In genomic region chr8:78819973-78820372, GRCm38 (mm10) we compare ENCODE assay signal across 8 mouse cellular contexts. TPM values are rescaled to one million over a fixed set of nuclear protein-coding genes. Genes with fewer than 3 reads are reported as not detected.
DNase-seq lines count a peak whose midpoint lies in the region; ATAC-seq and TF ChIP-seq lines count a peak whose summit lies in the region.
"Not testable (repeated sequence)": the region's sequence is repeated elsewhere in the genome, so short reads cannot be mapped to it uniquely, and the experiment has no call there.

No protein-coding gene starts in this region.

- H3K9ac ChIP-seq in forebrain, postnatal 0 days, result peak overlapping the region; percentile 88
- H3K9ac ChIP-seq in hindbrain, embryonic 13.5 days, result peak overlapping the region; percentile 90
- peak overlapping the region; percentile 69; the same call in 1 of the 2 replicates for H3K9ac ChIP-seq in lung, postnatal 0 days (replicated peaks; ENCODE audit: low read depth)
- H3K9ac ChIP-seq in stomach, embryonic 16.5 days (ENCODE audit: low read length), result peak overlapping the region; percentile 95

- peak; percentile 61 for ATAC-seq in CD4-positive, CD25-positive, alpha-beta regulatory T cell, adult 4 months
- peak; percentile 61 for ATAC-seq in common myeloid progenitor, adult 5-6 weeks (replicated peaks; ENCODE audit: low read depth, poor library complexity, severe bottlenecking)
- ATAC-seq in forebrain, postnatal 0 days; hindbrain, embryonic 13.5 days (ENCODE audit: low FRiP score); lung, postnatal 0 days; stomach, embryonic 16.5 days (ENCODE audit: insufficient read depth, low FRiP score): not testable (repeated sequence)

- DNase-seq in forebrain, postnatal 0 days; limb, embryonic 10.5 days (ENCODE audit: low spot score); lung, postnatal 0 days (ENCODE audit: low spot score): not testable (repeated sequence)
- peak; percentile 66 for DNase-seq in naive thymus-derived CD4-positive, alpha-beta T cell, adult 2 months (ENCODE audit: low read depth)

- TF ChIP-seq CTCF in forebrain, postnatal 0 days (IDR thresholded peaks at IDR 0.05; ENCODE audit: low read depth); lung, postnatal 0 days (IDR thresholded peaks at IDR 0.05): not testable (repeated sequence)

- not testable (repeated sequence) for TF ChIP-seq EP300 in lung, postnatal 0 days (IDR thresholded peaks at IDR 0.05)

- 41% methylated on average over 3 of the region's 3 CpGs for WGBS in forebrain, postnatal 0 days
- 38% methylated on average over 3 of the region's 3 CpGs for WGBS in hindbrain, embryonic 13.5 days
- 47% methylated on average over 3 of the region's 3 CpGs for WGBS in limb, embryonic 10.5 days
- 30% methylated on average over 3 of the region's 3 CpGs for WGBS in lung, postnatal 0 days
- 28% methylated on average over 3 of the region's 3 CpGs for WGBS in stomach, embryonic 16.5 days

- not testable (repeated sequence) for H3K4me1 ChIP-seq in forebrain, postnatal 0 days (ENCODE audit: insufficient read depth)
- peaks cover 21% of the 10 kb centered on the region for H3K4me1 ChIP-seq in hindbrain, embryonic 13.5 days (replicated peaks)
- H3K4me1 ChIP-seq in limb, embryonic 10.5 days, result peaks cover 29% of the 10 kb centered on the region
- peaks cover 14% of the 10 kb centered on the region for H3K4me1 ChIP-seq in lung, postnatal 0 days (ENCODE audit: insufficient read depth, low read depth, low read length)
- H3K4me1 ChIP-seq in stomach, embryonic 16.5 days (ENCODE audit: control insufficient read depth, insufficient read depth, low read length), result peaks cover 27% of the 10 kb centered on the region

- H3K4me3 ChIP-seq in forebrain, postnatal 0 days (ENCODE audit: low read depth, low read length), result peak overlapping the region; percentile 80
- H3K4me3 ChIP-seq in hindbrain, embryonic 13.5 days, result peak overlapping the region; percentile 75
- peak overlapping the region; percentile 77 for H3K4me3 ChIP-seq in limb, embryonic 10.5 days
- H3K4me3 ChIP-seq in lung, postnatal 0 days (ENCODE audit: low read depth, low read length), result peak overlapping the region; percentile 76
- peak overlapping the region; percentile 86 for H3K4me3 ChIP-seq in stomach, embryonic 16.5 days (replicated peaks; ENCODE audit: low read length)

- H3K4me2 ChIP-seq in forebrain, postnatal 0 days (ENCODE audit: low read depth), result peak overlapping the region; percentile 55
- peak overlapping the region; percentile 60 for H3K4me2 ChIP-seq in hindbrain, embryonic 13.5 days
- peak overlapping the region; percentile 53 for H3K4me2 ChIP-seq in lung, postnatal 0 days (replicated peaks; ENCODE audit: low read depth, low read length)
- H3K4me2 ChIP-seq in stomach, embryonic 16.5 days (ENCODE audit: low read depth, low read length), result peak overlapping the region; percentile 74

- H3K9me3 ChIP-seq in forebrain, postnatal 0 days (ENCODE audit: low read length); hindbrain, embryonic 13.5 days; limb, embryonic 10.5 days (replicated peaks); lung, postnatal 0 days (ENCODE audit: low read length); stomach, embryonic 16.5 days (replicated peaks; ENCODE audit: control insufficient read depth, low read length): not testable (repeated sequence)

- not testable (repeated sequence) for H3K36me3 ChIP-seq in forebrain, postnatal 0 days (ENCODE audit: insufficient read depth); hindbrain, embryonic 13.5 days; lung, postnatal 0 days (ENCODE audit: insufficient read depth, low read length); stomach, embryonic 16.5 days (ENCODE audit: control insufficient read depth, insufficient read depth, low read length)
- H3K36me3 ChIP-seq in limb, embryonic 10.5 days, result peaks cover 40% of the 10 kb centered on the region

- H3K27me3 ChIP-seq in forebrain, postnatal 0 days (ENCODE audit: insufficient read depth, low read length); hindbrain, embryonic 13.5 days; limb, embryonic 10.5 days (ENCODE audit: low read depth, poor library complexity, severe bottlenecking); lung, postnatal 0 days (replicated peaks; ENCODE audit: insufficient read depth, low read length); stomach, embryonic 16.5 days (ENCODE audit: control insufficient read depth, insufficient read depth, low read length): not testable (repeated sequence)

- peak overlapping the region; percentile 96; the same call in 1 of the 2 replicates for H3K27ac ChIP-seq in forebrain, postnatal 0 days (ENCODE audit: low read depth, low read length)
- peak overlapping the region; percentile 97; the same call in 1 of the 2 replicates for H3K27ac ChIP-seq in hindbrain, embryonic 13.5 days
- peak overlapping the region; percentile 98 for H3K27ac ChIP-seq in limb, embryonic 10.5 days
- H3K27ac ChIP-seq in lung, postnatal 0 days (ENCODE audit: low read length), result peak overlapping the region; percentile 93; the same call in 1 of the 2 replicates
- H3K27ac ChIP-seq in stomach, embryonic 16.5 days (ENCODE audit: low read length), result peak overlapping the region; percentile 98

RNA-seq across cellular contexts. Expression of gene Lsm6, which starts 1.0 kb away (rescaled TPM):
- 100 to 1,000 TPM; 132 to 148 TPM for polyA plus RNA-seq in CD4-positive, CD25-positive, alpha-beta regulatory T cell, adult 4 months (2017; shearing (Covaris generic))
- 138 and 180 TPM in 2 replicates for total RNA-seq in common myeloid progenitor, adult 5-6 weeks (2017)
- 26.4 and 27.6 TPM in 2 replicates for total RNA-seq in forebrain, postnatal 0 days (2014; rRNA removed)
- polyA plus RNA-seq in forebrain, postnatal 0 days (2015; fragmentation: Nextera tagmentation; extraction: Ambion mirVana), result 134 and 155 TPM in 2 replicates
- polyA plus RNA-seq in hindbrain, embryonic 13.5 days (2015; fragmentation: Nextera tagmentation; extraction: Ambion mirVana), result 173 and 181 TPM in 2 replicates
- polyA plus RNA-seq in limb, embryonic 10.5 days (2016; fragmentation: Nextera tagmentation; extraction: Ambion mirVana), result 303 and 307 TPM in 2 replicates
- polyA plus RNA-seq in lung, postnatal 0 days (2015; fragmentation: Nextera tagmentation; extraction: Ambion mirVana), result 82.9 and 96.4 TPM in 2 replicates
- 178 and 197 TPM in 2 replicates for polyA plus RNA-seq in stomach, embryonic 16.5 days (2015; fragmentation: Nextera tagmentation; extraction: Ambion mirVana)
